Mouse (Mus musculus) layer of hippocampus, postnatal 14 days (tissue): ENCODE data around the gene Mtus2. TPM values are rescaled to one million over a fixed set of nuclear protein-coding genes. Genes with fewer than 3 reads are reported as not detected.

Experiments
- total RNA-seq, 2 experiments: library from RNA; stranded (reverse); gene quantifications; 2 replicates each; pipeline ENCODE4 v1.2.3; 2021

Mtus2 gene
- total RNA-seq, 2 experiments from 2014 or later: 32.7 to 33.6 TPM

Other genes starting within 250 kb of the Mtus2 start
- 10 to 100 TPM; 28.4 to 30.1 TPM for gene Flt1, start 231.3 kb upstream of the Mtus2 start, total RNA-seq
- gene Pomp, start 96.9 kb upstream of the Mtus2 start, total RNA-seq: 100 to 1,000 TPM; 139 to 153 TPM
- 1 to 10 TPM; 6.3 to 7.1 TPM for gene Slc46a3, start 62.5 kb upstream of the Mtus2 start, total RNA-seq